Mouse (Mus musculus): ENCODE data around the gene Pla1a.

GRCm38 (mm10) chr16:38396155-38396554 lies 36.8 kb downstream of the Pla1a start:
- no peak for TF ChIP-seq CTCF (conservative IDR thresholded peaks at IDR 0.05; ENCODE audit: insufficient read depth, insufficient read length, low read depth, low read length)
- TF ChIP-seq POLR2A (IDR thresholded peaks at IDR 0.05; ENCODE audit: low read depth, low read length): no peak
